Mouse (Mus musculus): ENCODE measurements around the gene Dlx6.

- no peak for TF ChIP-seq POLR2A (IDR thresholded peaks at IDR 0.05; ENCODE audit: borderline replicate concordance, low read depth, low read length)
- no peak for TF ChIP-seq CTCF (IDR thresholded peaks at IDR 0.05; ENCODE audit: low read depth, low read length)
Observed at GRCm38 (mm10) chr6:6870876-6871420, 7.8 kb downstream of the Dlx6 start.

Data from bone marrow macrophage, adult 2 months (primary cell).